Mouse (Mus musculus): ENCODE measurements at regions not wholly inside any gene's neighbourhood (a gene's known extent, or its start where the extent isn't known, plus 50 kb on each side); places are given as distances from the start of the nearest gene placed in this dataset.

GRCm38 (mm10) chr9:76400900-76401299, 77.2 kb upstream of the Hcrtr2 start:
- TF ChIP-seq CTCF (conservative IDR thresholded peaks at IDR 0.05 in 1 of 2, IDR thresholded peaks at IDR 0.05 in 1 of 2; ENCODE audit: low read depth in 2 of 2, low read length in 2 of 2) (no peak), USF1 (IDR thresholded peaks at IDR 0.05; ENCODE audit: low read depth, low read length) (no peak), E2F4 (IDR thresholded peaks at IDR 0.05; ENCODE audit: insufficient replicate concordance, low read depth, low read length) (no peak), PAX5 (IDR thresholded peaks at IDR 0.05; ENCODE audit: low read length) (no peak), POLR2AphosphoS2 (IDR thresholded peaks at IDR 0.05; ENCODE audit: low read depth, low read length) (no peak), ELF1 (IDR thresholded peaks at IDR 0.05; ENCODE audit: low read depth, low read length) (no peak), ZNF384 (IDR thresholded peaks at IDR 0.05; ENCODE audit: low read depth, low read length) (no peak)
